Mouse (Mus musculus): ENCODE measurements around the gene Olfr1423. TPM values are rescaled to one million over a fixed set of nuclear protein-coding genes. Genes with fewer than 3 reads are reported as not detected.
"Not testable (repeated sequence)": the region's sequence is repeated elsewhere in the genome, so short reads cannot be mapped to it uniquely, and the experiment has no call there.

The Olfr1423 gene
- 0.04 TPM in 1 of 2 replicates, not detected in the other for total RNA-seq (2012; rRNA removed)
- polyA plus RNA-seq (2012; ENCODE audit: insufficient read depth in 1 of 2, insufficient read length in 2 of 2, low read depth in 1 of 2, low replicate concordance in 2 of 2, missing spikeins in 1 of 2), result under 1 TPM in 1 of 2 experiments, not detected in 1; 0.25 TPM

- no peaks in the 10 kb centered on the region for H3K4me1 ChIP-seq (ENCODE audit: control insufficient read depth in 1 of 2, insufficient read depth in 2 of 2, low read length in 2 of 2)
- no peak within 1 kb of the TSS for H3K27ac ChIP-seq (ENCODE audit: control insufficient read depth, low read depth, low read length)
- no peaks in the 10 kb centered on the region for H3K36me3 ChIP-seq (ENCODE audit: control insufficient read depth in 1 of 2, insufficient read depth in 2 of 2, low read length in 2 of 2)
- TF ChIP-seq USF1 (IDR thresholded peaks at IDR 0.05; ENCODE audit: low read depth, low read length) (no peak), POLR2AphosphoS2 (IDR thresholded peaks at IDR 0.05; ENCODE audit: low read length) (no peak), POLR2AphosphoS5 (IDR thresholded peaks at IDR 0.05; ENCODE audit: borderline replicate concordance, low read depth, low read length) (no peak), MEF2A (IDR thresholded peaks at IDR 0.05; ENCODE audit: extremely low read depth, insufficient replicate concordance, low read depth, low read length, poor library complexity, severe bottlenecking) (no peak), MAZ (IDR thresholded peaks at IDR 0.05; ENCODE audit: low read depth, low read length) (no peak), TCF12 (IDR thresholded peaks at IDR 0.05; ENCODE audit: low read depth, low read length) (no peak), CTCF (IDR thresholded peaks at IDR 0.05 in 2 of 3, conservative IDR thresholded peaks at IDR 0.05 in 1 of 3; ENCODE audit: control insufficient read depth in 1 of 3, insufficient read depth in 1 of 3, low read depth in 2 of 3, low read length in 3 of 3, poor library complexity in 1 of 3, severe bottlenecking in 1 of 3) (no peak), MYB (IDR thresholded peaks at IDR 0.05; ENCODE audit: low read depth, low read length) (no peak), GATA1 (IDR thresholded peaks at IDR 0.05; ENCODE audit: low read depth, low read length) (no peak), NRF1 (IDR thresholded peaks at IDR 0.05; ENCODE audit: insufficient read depth, low read depth, low read length, poor library complexity, severe bottlenecking) (no peak), TAL1 (IDR thresholded peaks at IDR 0.05; ENCODE audit: low read length) (no peak)
- DNase-seq (ENCODE audit: low read depth, low spot score), result no peak
- no peaks in the 10 kb centered on the region for H3K9me3 ChIP-seq (replicated peaks; ENCODE audit: insufficient read depth, low read length)
- no peak within 1 kb of the TSS for H3K4me3 ChIP-seq (ENCODE audit: control insufficient read depth in 1 of 2, insufficient read depth in 1 of 2, low read depth in 2 of 2, low read length in 2 of 2)
- no peaks in the 10 kb centered on the region for H3K79me2 ChIP-seq (ENCODE audit: control insufficient read depth, insufficient read depth, low read length, poor library complexity)
- no peak within 1 kb of the TSS for H3K9ac ChIP-seq (ENCODE audit: control insufficient read depth, low read depth, low read length, poor library complexity, severe bottlenecking)
- peaks cover 0 to 2% of the 10 kb centered on the region in 2 experiments; a peak in 3 of 4 replicates for H3K27me3 ChIP-seq (ENCODE audit: control insufficient read depth in 1 of 2, insufficient read depth in 2 of 2, low read length in 2 of 2)
Observed at GRCm38 (mm10) chr19:12041217-12041616, at the start of gene Olfr1423. Gene Olfr1423 (minus strand): TSS chr19:12041317.

GRCm38 (mm10) chr19:12077631-12078030 is 36.5 kb upstream of the Olfr1423 start, which contains the start of gene Olfr1425:
Gene Olfr1425 (minus strand): TSS chr19:12077731.
- not testable (repeated sequence) for H3K27me3 ChIP-seq (ENCODE audit: control insufficient read depth in 1 of 2, insufficient read depth in 2 of 2, low read length in 2 of 2); H3K9me3 ChIP-seq (replicated peaks; ENCODE audit: insufficient read depth, low read length); H3K4me1 ChIP-seq (ENCODE audit: control insufficient read depth in 1 of 2, insufficient read depth in 2 of 2, low read length in 2 of 2); H3K79me2 ChIP-seq (ENCODE audit: control insufficient read depth, insufficient read depth, low read length, poor library complexity); H3K27ac ChIP-seq (ENCODE audit: control insufficient read depth, low read depth, low read length); DNase-seq (ENCODE audit: low read depth, low spot score); H3K9ac ChIP-seq (ENCODE audit: control insufficient read depth, low read depth, low read length, poor library complexity, severe bottlenecking); H3K4me3 ChIP-seq (ENCODE audit: control insufficient read depth in 1 of 2, insufficient read depth in 1 of 2, low read depth in 2 of 2, low read length in 2 of 2); H3K36me3 ChIP-seq (ENCODE audit: control insufficient read depth in 1 of 2, insufficient read depth in 2 of 2, low read length in 2 of 2)

- not testable (repeated sequence) for H3K9me3 ChIP-seq (replicated peaks; ENCODE audit: insufficient read depth, low read length); H3K4me1 ChIP-seq (ENCODE audit: control insufficient read depth in 1 of 2, insufficient read depth in 2 of 2, low read length in 2 of 2); DNase-seq (ENCODE audit: low read depth, low spot score)
Observed at GRCm38 (mm10) chr19:12069546-12069945, 28.4 kb upstream of the Olfr1423 start.

GRCm38 (mm10) chr19:12067806-12068205 is 26.7 kb upstream of the Olfr1423 start:
- H3K36me3 ChIP-seq (ENCODE audit: control insufficient read depth in 1 of 2, insufficient read depth in 2 of 2, low read length in 2 of 2); H3K9me3 ChIP-seq (replicated peaks; ENCODE audit: insufficient read depth, low read length); H3K9ac ChIP-seq (ENCODE audit: control insufficient read depth, low read depth, low read length, poor library complexity, severe bottlenecking); H3K79me2 ChIP-seq (ENCODE audit: control insufficient read depth, insufficient read depth, low read length, poor library complexity); H3K4me1 ChIP-seq (ENCODE audit: control insufficient read depth in 1 of 2, insufficient read depth in 2 of 2, low read length in 2 of 2); H3K27ac ChIP-seq (ENCODE audit: control insufficient read depth, low read depth, low read length); DNase-seq (ENCODE audit: low read depth, low spot score); H3K4me3 ChIP-seq (ENCODE audit: control insufficient read depth in 1 of 2, insufficient read depth in 1 of 2, low read depth in 2 of 2, low read length in 2 of 2); H3K27me3 ChIP-seq (ENCODE audit: control insufficient read depth in 1 of 2, insufficient read depth in 2 of 2, low read length in 2 of 2): not testable (repeated sequence)

More at GRCm38 (mm10) chr19:12069546-12069945, 28.4 kb upstream of the Olfr1423 start:
- not testable (repeated sequence) for H3K36me3 ChIP-seq (ENCODE audit: control insufficient read depth in 1 of 2, insufficient read depth in 2 of 2, low read length in 2 of 2); H3K9ac ChIP-seq (ENCODE audit: control insufficient read depth, low read depth, low read length, poor library complexity, severe bottlenecking); H3K27me3 ChIP-seq (ENCODE audit: control insufficient read depth in 1 of 2, insufficient read depth in 2 of 2, low read length in 2 of 2); H3K4me3 ChIP-seq (ENCODE audit: control insufficient read depth in 1 of 2, insufficient read depth in 1 of 2, low read depth in 2 of 2, low read length in 2 of 2); H3K27ac ChIP-seq (ENCODE audit: control insufficient read depth, low read depth, low read length); H3K79me2 ChIP-seq (ENCODE audit: control insufficient read depth, insufficient read depth, low read length, poor library complexity)

- H3K9me3 ChIP-seq (replicated peaks; ENCODE audit: insufficient read depth, low read length); H3K27me3 ChIP-seq (ENCODE audit: control insufficient read depth in 1 of 2, insufficient read depth in 2 of 2, low read length in 2 of 2); H3K9ac ChIP-seq (ENCODE audit: control insufficient read depth, low read depth, low read length, poor library complexity, severe bottlenecking); H3K27ac ChIP-seq (ENCODE audit: control insufficient read depth, low read depth, low read length); DNase-seq (ENCODE audit: low read depth, low spot score); H3K4me1 ChIP-seq (ENCODE audit: control insufficient read depth in 1 of 2, insufficient read depth in 2 of 2, low read length in 2 of 2); H3K36me3 ChIP-seq (ENCODE audit: control insufficient read depth in 1 of 2, insufficient read depth in 2 of 2, low read length in 2 of 2); H3K79me2 ChIP-seq (ENCODE audit: control insufficient read depth, insufficient read depth, low read length, poor library complexity); H3K4me3 ChIP-seq (ENCODE audit: control insufficient read depth in 1 of 2, insufficient read depth in 1 of 2, low read depth in 2 of 2, low read length in 2 of 2): not testable (repeated sequence)
Observed at GRCm38 (mm10) chr19:12062582-12062981, 21.5 kb upstream of the Olfr1423 start, which contains the start of gene Olfr1424. Gene Olfr1424 (minus strand): TSS chr19:12062682.
